In genomic region chr9:94691311-94692087, GRCm38 (mm10) we compare ENCODE assay signal across 8 mouse cellular contexts. TPM values are rescaled to one million over a fixed set of nuclear protein-coding genes. Genes with fewer than 3 reads are reported as not detected.
DNase-seq lines count a peak whose midpoint lies in the region; ATAC-seq and TF ChIP-seq lines count a peak whose summit lies in the region.

No protein-coding gene starts in this region.

- H3K4me2 ChIP-seq in myocyte (ENCODE audit: low read depth): peak overlapping the region; percentile 87

- peak; percentile 92 for ATAC-seq in CD4-positive, CD25-positive, alpha-beta regulatory T cell, adult 4 months
- ATAC-seq in hematopoietic stem cell, adult 5-6 weeks (replicated peaks in 1 of 2; ENCODE audit: insufficient read depth in 1 of 2, low FRiP score in 2 of 2, low TSS enrichment in 1 of 2, low read depth in 1 of 2, poor library complexity in 2 of 2, severe bottlenecking in 2 of 2): peak; percentile 68 to 80

- no peaks in the 10 kb centered on the region for H3K27me3 ChIP-seq in heart, embryonic 10.5 days (ENCODE audit: insufficient read depth, poor library complexity, severe bottlenecking)
- no peaks in the 10 kb centered on the region for H3K27me3 ChIP-seq in myocyte (ENCODE audit: control insufficient read depth, insufficient read depth, insufficient read length)

- 0 out of 2 replicates have a peak overlapping the region, but pooled peaks have one; percentile 79 for H3K27ac ChIP-seq in heart, embryonic 10.5 days

- H3K9me3 ChIP-seq in heart, embryonic 10.5 days: no peaks in the 10 kb centered on the region

- TF ChIP-seq POLR2A in myocyte (IDR thresholded peaks at IDR 0.05; ENCODE audit: insufficient read length, low read depth): no peak

- no peak overlapping the region for H3K4me3 ChIP-seq in heart, embryonic 10.5 days
- H3K4me3 ChIP-seq in myocyte: no peak overlapping the region

- H3K36me3 ChIP-seq in heart, embryonic 10.5 days: no peaks in the 10 kb centered on the region
- peaks cover 19% of the 10 kb centered on the region for H3K36me3 ChIP-seq in myocyte (ENCODE audit: control insufficient read depth, insufficient read depth)

- peaks cover 27% of the 10 kb centered on the region; the same call in 1 of the 2 replicates for H3K4me1 ChIP-seq in heart, embryonic 10.5 days

- intact Hi-C loops in heart, postnatal 36 days (cut with DNase I): no loop called here

- WGBS in heart, embryonic 10.5 days: 50% methylated on average over 10 of the region's 10 CpGs

- DNase-seq in heart, embryonic 10.5 days (ENCODE audit: low spot score): no peak
- no peak for DNase-seq in heart, postnatal 36 days
- no peak for DNase-seq in cerebellum, postnatal 25 days
- no peak for DNase-seq in testis, postnatal 10 days (ENCODE audit: low spot score)
- no peak for DNase-seq in cerebellum, postnatal 4 days (ENCODE audit: low spot score in 2 of 2)

- no peak overlapping the region for H3ac ChIP-seq in myocyte (ENCODE audit: control insufficient read depth, insufficient read length)

- peaks cover 9% of the 10 kb centered on the region for H3K79me2 ChIP-seq in myocyte (ENCODE audit: control insufficient read depth, insufficient read depth)

TF ChIP-seq in myocyte, 11 proteins besides CTCF, POLR2A, EP300 and RAD21:
- TF ChIP-seq TCF3 (IDR thresholded peaks at IDR 0.05; ENCODE audit: insufficient read length, low read depth): no peak
- peak in 1 of 3 experiments; percentile 32 for TF ChIP-seq MYOD1 (IDR thresholded peaks at IDR 0.05; ENCODE audit: control insufficient read depth in 1 of 3, insufficient read length in 2 of 3, low read depth in 2 of 3)
- TF ChIP-seq SRF (IDR thresholded peaks at IDR 0.05; ENCODE audit: control insufficient read depth, insufficient read length, low read depth): no peak
- no peak for TF ChIP-seq USF1 (IDR thresholded peaks at IDR 0.05; ENCODE audit: low read depth)
- no peak for TF ChIP-seq E2F4 (IDR thresholded peaks at IDR 0.05; ENCODE audit: insufficient read depth)
- TF ChIP-seq CEBPB (IDR thresholded peaks at IDR 0.05; ENCODE audit: insufficient read depth, poor library complexity, severe bottlenecking): no peak

RNA-seq across cellular contexts. Expression of gene Slc9a9, which starts 21.8 kb away (rescaled TPM):
- 2.6 and 3.3 TPM in 2 replicates for polyA plus RNA-seq in heart, embryonic 10.5 days (2016; fragmentation: Nextera tagmentation; extraction: Ambion mirVana)
- total RNA-seq in heart, postnatal 36 days (2021): 1 to 10 TPM; 2.2 to 2.8 TPM
- 10 to 100 TPM; 35.6 to 44.2 TPM for polyA plus RNA-seq in CD4-positive, CD25-positive, alpha-beta regulatory T cell, adult 4 months (2017; shearing (Covaris generic))
- 16.7 and 24.8 TPM in 2 replicates for total RNA-seq in hematopoietic stem cell, adult 5-6 weeks (2017)
- 21.5 TPM for polyA plus RNA-seq in myocyte (2012; fragmentation: generic; extraction: Trizol)
